Mouse (Mus musculus): ENCODE results near the gene Prdx5. TPM values are rescaled to one million over a fixed set of nuclear protein-coding genes. Genes with fewer than 3 reads are reported as not detected.
A peak's percentile ranks its signal among the peaks of the same experiment; 100 is the strongest.

Gene Prdx5
- polyA plus RNA-seq (2012; rRNA removed), result 169 and 176 TPM in 2 replicates

DNA sequence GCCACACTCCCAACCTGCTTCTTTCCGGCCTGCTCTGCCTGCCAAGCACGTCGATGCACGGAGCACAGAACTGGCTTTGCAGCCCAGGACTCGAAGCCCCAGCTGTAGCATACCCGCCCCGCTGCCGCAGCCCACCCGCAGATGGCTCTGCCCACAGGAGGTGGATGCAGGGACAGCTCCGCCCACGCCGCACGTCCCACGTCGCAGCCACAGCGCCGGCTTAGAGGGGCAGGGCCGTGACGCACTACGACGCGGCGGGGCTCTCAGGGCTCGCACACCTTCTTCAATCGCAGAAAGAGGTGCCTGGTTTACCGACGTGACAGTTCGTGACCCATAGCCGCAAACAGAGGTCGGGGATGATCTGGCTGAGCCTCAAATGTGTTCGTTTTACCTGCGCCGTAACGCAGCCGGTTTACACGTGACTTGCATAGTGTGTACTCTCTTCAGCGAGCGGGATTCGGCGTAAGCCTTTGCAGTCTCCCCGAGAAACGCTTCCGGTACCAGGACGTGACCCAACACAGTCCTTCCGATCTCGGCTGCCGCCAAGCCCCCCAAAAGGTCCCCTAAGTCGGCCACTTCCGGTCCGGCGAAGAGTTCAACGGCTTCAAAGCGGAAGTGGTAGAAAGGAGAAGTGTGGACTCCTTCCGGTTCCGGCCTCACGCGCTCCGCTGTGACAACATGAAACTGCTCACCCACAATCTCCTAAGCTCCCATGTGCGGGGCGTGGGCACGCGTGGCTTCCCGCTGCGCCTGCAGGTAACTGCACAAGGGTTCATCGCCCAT lies at the start of gene Prdx5, which contains the start of gene Trmt112:
Prdx5 (minus strand) TSS at position 600 of the 783 bp plus-strand sequence.
Trmt112 (plus strand) TSS at position 192 of the 783 bp plus-strand sequence.
- DNase-seq (ENCODE audit: low read depth), result peak; percentile 99
- TF ChIP-seq CTCF (IDR thresholded peaks at IDR 0.05; ENCODE audit: borderline replicate concordance, extremely low read depth, insufficient read depth, insufficient read length) (no peak), POLR2A (IDR thresholded peaks at IDR 0.05; ENCODE audit: borderline replicate concordance, extremely low read depth, insufficient read depth, insufficient read length, poor library complexity, severe bottlenecking) (peak; percentile 51; the same call in 1 of the 2 replicates)

DNA sequence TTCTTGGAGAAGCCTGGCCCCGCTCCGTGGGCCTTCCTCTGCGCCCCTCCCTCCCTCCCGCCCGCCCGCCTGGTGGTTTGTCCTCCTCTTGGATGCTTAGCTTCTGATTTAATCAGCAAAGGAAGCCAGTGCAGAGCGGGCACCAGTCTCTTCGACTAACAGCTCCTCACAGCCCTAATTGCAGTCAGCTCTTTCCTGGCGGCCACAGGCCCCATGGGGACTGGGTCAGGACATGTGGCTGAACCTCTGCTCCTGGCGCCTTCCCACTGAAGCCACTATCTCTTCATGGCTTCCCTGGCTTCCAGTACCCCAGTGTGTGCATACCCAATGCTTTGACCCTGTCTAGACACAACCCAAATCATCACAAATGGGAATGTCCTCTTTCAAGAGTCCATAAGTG lies 46.6 kb upstream of the Prdx5 start:
- no peak for DNase-seq (ENCODE audit: low read depth)
- TF ChIP-seq CTCF (IDR thresholded peaks at IDR 0.05; ENCODE audit: borderline replicate concordance, extremely low read depth, insufficient read depth, insufficient read length) (no peak), POLR2A (IDR thresholded peaks at IDR 0.05; ENCODE audit: borderline replicate concordance, extremely low read depth, insufficient read depth, insufficient read length, poor library complexity, severe bottlenecking) (no peak)

DNA sequence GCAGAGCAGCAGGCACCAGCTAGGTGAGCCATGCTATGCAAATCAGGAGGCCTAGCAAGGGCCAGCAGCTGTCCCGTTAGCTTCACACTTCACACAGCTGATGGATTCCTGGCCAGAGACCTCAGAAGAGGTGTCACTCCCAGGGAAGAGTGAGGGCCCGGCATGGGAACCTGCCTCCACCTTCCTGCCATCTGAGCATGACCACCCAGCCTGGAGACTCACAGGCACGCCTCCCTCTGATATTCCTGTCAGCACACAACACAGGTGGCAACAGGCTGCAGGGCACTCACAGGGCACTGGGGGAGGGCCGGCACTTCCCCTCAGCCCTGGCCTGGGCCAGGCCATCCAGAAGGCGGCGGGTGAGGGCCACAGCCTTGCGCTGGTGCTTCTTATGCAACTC lies 45.5 kb upstream of the Prdx5 start:
- TF ChIP-seq POLR2A (IDR thresholded peaks at IDR 0.05; ENCODE audit: borderline replicate concordance, extremely low read depth, insufficient read depth, insufficient read length, poor library complexity, severe bottlenecking) (no peak), CTCF (IDR thresholded peaks at IDR 0.05; ENCODE audit: borderline replicate concordance, extremely low read depth, insufficient read depth, insufficient read length) (no peak)

DNA sequence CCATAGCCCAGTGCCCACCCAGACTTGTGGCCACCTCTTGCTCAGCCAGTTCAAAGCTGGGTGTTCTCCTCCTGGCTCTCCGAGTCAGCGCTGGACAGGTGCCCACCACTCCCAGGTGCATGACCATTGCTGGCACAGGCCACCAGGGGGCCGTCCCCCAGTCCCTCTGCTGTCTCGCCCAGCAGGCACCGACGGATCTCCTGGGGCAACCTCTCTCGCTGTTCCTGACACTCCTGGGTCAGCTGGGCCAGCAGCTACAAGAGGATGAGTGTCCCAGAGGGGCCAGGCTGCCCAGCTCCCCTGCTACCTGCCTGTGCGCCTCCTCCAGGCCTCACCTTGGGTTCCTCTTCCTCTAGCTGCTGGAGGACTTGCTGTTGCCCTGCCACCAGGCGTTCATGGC lies 44.1 kb upstream of the Prdx5 start:
- DNase-seq (ENCODE audit: low read depth), result no peak
- TF ChIP-seq CTCF (IDR thresholded peaks at IDR 0.05; ENCODE audit: borderline replicate concordance, extremely low read depth, insufficient read depth, insufficient read length), result peak; percentile 35; the same call in 1 of the 2 replicates
- no peak for TF ChIP-seq POLR2A (IDR thresholded peaks at IDR 0.05; ENCODE audit: borderline replicate concordance, extremely low read depth, insufficient read depth, insufficient read length, poor library complexity, severe bottlenecking)

More for the DNA sequence above, 45.5 kb upstream of the Prdx5 start:
- no peak for DNase-seq (ENCODE audit: low read depth)

DNA sequence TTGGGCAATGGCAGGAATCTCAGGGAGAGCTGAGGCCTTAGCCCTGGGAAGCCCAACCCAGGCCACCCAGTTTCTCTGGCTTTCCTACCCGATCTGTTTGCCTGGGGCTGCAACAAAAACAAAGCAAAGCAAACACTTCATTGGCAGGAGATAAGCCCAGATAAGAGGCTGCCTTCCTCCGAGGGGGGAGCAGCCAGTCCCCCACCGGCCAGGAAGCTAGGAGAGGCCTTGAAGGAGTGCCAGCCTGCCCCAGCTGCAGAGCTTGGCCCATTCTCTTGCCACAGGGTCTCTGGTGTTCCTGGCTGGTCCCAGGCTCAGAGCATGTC lies 42.8 kb upstream of the Prdx5 start:
- DNase-seq (ENCODE audit: low read depth), result no peak
- TF ChIP-seq CTCF (IDR thresholded peaks at IDR 0.05; ENCODE audit: borderline replicate concordance, extremely low read depth, insufficient read depth, insufficient read length), result no peak

DNA sequence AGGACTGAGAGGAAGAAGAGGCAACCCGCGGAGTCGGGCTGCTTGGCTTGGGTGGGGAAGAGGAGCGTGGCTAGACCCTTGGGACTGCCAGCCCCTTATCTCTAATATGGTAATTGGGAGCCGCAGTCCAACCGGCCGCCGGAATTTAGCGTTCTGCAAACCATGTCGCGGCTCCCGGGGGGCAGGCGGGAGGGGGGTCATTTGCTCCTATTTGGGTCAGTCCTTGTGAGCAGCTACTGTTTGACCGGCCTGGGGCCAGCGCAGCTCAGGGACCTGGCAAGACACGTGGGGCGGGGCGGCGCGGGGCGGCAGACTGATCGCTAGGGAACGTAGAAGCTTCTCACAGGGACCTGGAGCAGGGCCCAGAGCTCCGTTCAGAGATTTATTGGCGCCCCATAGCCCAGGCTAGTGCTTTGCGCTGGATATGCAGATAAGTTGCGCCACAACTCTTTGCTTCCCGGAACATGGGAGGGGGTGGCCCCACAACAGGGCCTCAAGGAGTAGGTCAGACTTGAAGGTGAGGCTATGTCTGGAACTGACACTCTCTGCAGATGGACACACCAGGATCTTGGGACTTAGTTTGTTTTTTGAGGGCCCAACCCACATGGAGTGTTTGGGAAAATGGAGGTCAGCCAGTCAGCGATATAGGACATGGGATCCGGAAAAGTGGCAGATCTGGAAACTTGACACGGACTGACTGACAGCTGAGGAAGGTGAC lies 42.2 kb upstream of the Prdx5 start:
- TF ChIP-seq CTCF (IDR thresholded peaks at IDR 0.05; ENCODE audit: borderline replicate concordance, extremely low read depth, insufficient read depth, insufficient read length) (no peak), POLR2A (IDR thresholded peaks at IDR 0.05; ENCODE audit: borderline replicate concordance, extremely low read depth, insufficient read depth, insufficient read length, poor library complexity, severe bottlenecking) (no peak)
- DNase-seq (ENCODE audit: low read depth), result peak; percentile 82

DNA sequence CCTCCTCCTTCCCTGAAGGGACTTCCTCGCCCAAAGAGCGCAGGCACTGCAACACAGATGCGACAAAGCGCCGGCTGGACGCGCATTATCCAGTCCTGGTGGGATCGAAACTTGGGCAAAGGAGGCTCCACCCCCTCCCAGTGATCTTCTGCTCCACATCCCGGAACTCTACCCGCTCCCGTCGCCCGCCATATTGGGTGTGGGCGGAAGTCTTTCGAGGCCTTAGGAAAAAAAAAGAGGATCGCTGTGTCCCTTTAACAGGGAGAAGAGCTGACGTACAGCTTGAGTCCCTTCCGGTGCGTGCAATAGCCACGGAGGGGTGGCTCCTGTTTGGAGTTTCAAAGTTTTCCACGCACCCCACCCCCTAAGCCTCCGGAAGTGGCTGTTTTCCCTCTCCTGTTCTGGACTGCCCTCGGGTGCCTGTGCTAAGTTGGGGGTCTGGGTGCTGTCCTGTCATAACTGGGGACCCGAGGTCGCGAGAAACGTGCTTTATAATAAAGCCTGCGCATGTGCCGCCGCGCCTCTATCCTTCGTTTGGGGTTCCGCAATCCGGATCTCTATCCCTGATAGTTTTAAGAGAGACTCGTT lies 41.6 kb upstream of the Prdx5 start:
- TF ChIP-seq CTCF (IDR thresholded peaks at IDR 0.05; ENCODE audit: borderline replicate concordance, extremely low read depth, insufficient read depth, insufficient read length) (no peak), POLR2A (IDR thresholded peaks at IDR 0.05; ENCODE audit: borderline replicate concordance, extremely low read depth, insufficient read depth, insufficient read length, poor library complexity, severe bottlenecking) (peak; percentile 61; the same call in 1 of the 2 replicates)
- peak; percentile 98 for DNase-seq (ENCODE audit: low read depth)

DNA sequence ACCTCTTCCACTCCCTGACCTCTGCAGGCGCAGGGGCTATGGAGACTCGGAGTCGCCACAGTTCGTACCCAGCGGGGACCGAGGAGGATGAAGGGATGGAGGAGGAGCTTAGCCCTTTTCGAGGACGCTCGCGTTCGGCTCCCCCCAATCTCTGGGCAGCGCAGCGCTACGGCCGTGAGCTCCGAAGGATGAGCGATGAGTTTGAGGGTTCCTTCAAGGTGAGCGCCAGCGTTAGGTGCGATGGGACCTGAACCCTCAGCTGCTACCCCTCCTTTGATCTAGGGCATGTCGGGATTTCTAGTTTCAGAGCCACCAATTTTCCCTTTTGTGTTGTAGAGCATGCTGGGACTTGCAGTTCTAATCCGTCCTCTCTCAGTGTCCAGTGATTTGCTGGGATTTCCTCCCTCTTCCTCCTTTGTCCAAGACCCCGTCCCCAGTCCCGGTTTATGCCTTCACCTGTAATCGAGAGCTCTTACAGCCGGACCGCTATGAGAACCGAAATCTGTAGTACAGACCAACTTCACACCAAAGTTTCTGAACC lies 40.8 kb upstream of the Prdx5 start:
- peak; percentile 92 for DNase-seq (ENCODE audit: low read depth)
- TF ChIP-seq POLR2A (IDR thresholded peaks at IDR 0.05; ENCODE audit: borderline replicate concordance, extremely low read depth, insufficient read depth, insufficient read length, poor library complexity, severe bottlenecking) (peak; percentile 67; the same call in 1 of the 2 replicates), CTCF (IDR thresholded peaks at IDR 0.05; ENCODE audit: borderline replicate concordance, extremely low read depth, insufficient read depth, insufficient read length) (no peak)

DNA sequence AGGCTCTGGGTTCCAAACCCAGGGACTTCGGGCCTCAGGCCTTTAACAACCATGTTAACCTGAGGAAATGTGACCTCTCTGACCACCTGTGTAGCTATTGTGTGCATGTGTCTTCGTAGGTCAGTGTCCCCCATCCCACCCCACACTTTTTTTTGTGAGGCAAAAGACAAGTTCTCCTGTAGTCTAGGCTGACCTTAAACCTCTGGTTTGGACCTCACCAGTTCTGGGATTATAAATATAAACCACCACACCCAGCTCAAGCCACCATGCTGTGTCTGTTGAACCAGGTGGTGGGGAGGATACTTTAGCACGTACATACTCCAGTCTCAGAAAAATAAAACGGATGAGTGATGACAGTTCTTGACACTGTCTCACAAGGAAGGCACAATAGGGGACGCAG lies 40.0 kb upstream of the Prdx5 start:
- TF ChIP-seq POLR2A (IDR thresholded peaks at IDR 0.05; ENCODE audit: borderline replicate concordance, extremely low read depth, insufficient read depth, insufficient read length, poor library complexity, severe bottlenecking), result no peak
- no peak for TF ChIP-seq CTCF (IDR thresholded peaks at IDR 0.05; ENCODE audit: borderline replicate concordance, extremely low read depth, insufficient read depth, insufficient read length)
- no peak for DNase-seq (ENCODE audit: low read depth)

DNA sequence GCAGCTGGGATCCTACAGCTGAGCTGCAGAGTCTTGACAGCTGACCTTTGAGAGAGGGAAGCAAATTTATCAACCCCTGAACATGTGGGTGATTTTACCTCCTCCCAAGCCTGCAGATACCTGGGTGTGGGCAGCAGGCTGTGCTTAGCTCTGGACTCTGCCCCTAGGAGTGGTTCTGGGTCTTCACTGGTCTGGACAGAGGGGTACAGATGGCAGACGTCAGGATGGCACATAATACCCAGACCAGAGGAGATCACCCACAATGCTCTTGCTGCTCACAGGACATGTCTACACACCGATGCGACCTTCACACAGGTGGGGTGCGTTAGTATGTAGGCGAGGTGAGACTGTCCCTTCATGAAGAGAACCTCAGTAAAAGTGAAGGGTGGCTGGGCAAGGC lies 39.6 kb upstream of the Prdx5 start:
- DNase-seq (ENCODE audit: low read depth), result no peak
- no peak for TF ChIP-seq CTCF (IDR thresholded peaks at IDR 0.05; ENCODE audit: borderline replicate concordance, extremely low read depth, insufficient read depth, insufficient read length)
- no peak for TF ChIP-seq POLR2A (IDR thresholded peaks at IDR 0.05; ENCODE audit: borderline replicate concordance, extremely low read depth, insufficient read depth, insufficient read length, poor library complexity, severe bottlenecking)

DNA sequence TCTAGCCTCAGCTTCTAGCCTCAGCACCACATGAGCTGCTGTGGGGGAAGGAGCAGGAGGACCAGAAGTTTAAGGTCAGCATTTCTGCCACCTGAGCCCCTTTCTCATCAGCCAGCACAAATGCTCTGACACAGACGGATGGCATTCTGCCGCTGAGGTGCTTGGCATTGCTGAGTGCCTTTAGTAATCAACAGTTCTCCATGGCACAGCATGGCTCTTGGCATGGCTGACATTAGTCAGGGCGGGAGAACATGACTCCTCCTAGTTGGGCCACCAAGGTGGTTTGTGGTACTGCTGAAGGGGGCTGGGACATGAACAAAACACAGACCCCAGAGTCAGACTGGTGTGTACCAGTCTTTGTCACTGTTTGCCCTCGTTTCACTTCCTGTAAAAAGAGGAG lies 38.3 kb upstream of the Prdx5 start:
- DNase-seq (ENCODE audit: low read depth), result no peak
- TF ChIP-seq CTCF (IDR thresholded peaks at IDR 0.05; ENCODE audit: borderline replicate concordance, extremely low read depth, insufficient read depth, insufficient read length), result no peak
- TF ChIP-seq POLR2A (IDR thresholded peaks at IDR 0.05; ENCODE audit: borderline replicate concordance, extremely low read depth, insufficient read depth, insufficient read length, poor library complexity, severe bottlenecking), result no peak
